Mouse (Mus musculus) C2C12 (cell line): Measurements from ENCODE around the gene Gfod1. TPM values are rescaled to one million over a fixed set of nuclear protein-coding genes. Genes with fewer than 3 reads are reported as not detected.

Experiments
- H3K27me3 ChIP-seq: one replicate; pipeline ENCODE4 v1.6.1; 2011; ENCODE audit not compliant: control insufficient read depth, insufficient read depth, insufficient read length
- H3K36me3 ChIP-seq: one replicate; pipeline ENCODE4 v1.6.1; 2011; ENCODE audit not compliant: control insufficient read depth, insufficient read depth
- H3K4me3 ChIP-seq: one replicate; pipeline ENCODE4 v1.5.1; 2011; ENCODE audit warnings: mild to moderate bottlenecking, control low read depth; ENCODE audit not compliant: poor library complexity, insufficient read depth, severe bottlenecking
- H3K79me2 ChIP-seq: one replicate; pipeline ENCODE4 v1.6.1; 2011; ENCODE audit not compliant: control insufficient read depth, insufficient read depth
- H3K79me3 ChIP-seq: one replicate; pipeline ENCODE4 v1.6.1; 2011; ENCODE audit warnings: low read depth, control low read depth
- H3ac ChIP-seq: one replicate; pipeline ENCODE3; 2011; ENCODE audit warnings: low read depth; ENCODE audit not compliant: control insufficient read depth, insufficient read length
- CEBPB ChIP-seq: IDR thresholded peaks from one replicate; pipeline ENCODE4 v1.6.1; 2011; ENCODE audit warnings: low read depth, mild to moderate bottlenecking, control low read depth, moderate library complexity
- CTCF ChIP-seq: IDR thresholded peaks from one replicate; pipeline ENCODE4 v1.5.1; 2011; ENCODE audit not compliant: control insufficient read depth, insufficient read depth, insufficient read length
- FOSL1 ChIP-seq: IDR thresholded peaks from one replicate; pipeline ENCODE4 v1.8.0; 2011; ENCODE audit warnings: mild to moderate bottlenecking, low read length; ENCODE audit not compliant: poor library complexity, insufficient read depth, severe bottlenecking
- MAX ChIP-seq: IDR thresholded peaks from one replicate; pipeline ENCODE4 v1.6.1; 2011; ENCODE audit warnings: mild to moderate bottlenecking, control low read depth
- MYOD1 ChIP-seq: IDR thresholded peaks from one replicate; pipeline ENCODE4 v1.6.1; 2011; ENCODE audit warnings: low read depth; ENCODE audit not compliant: control insufficient read depth, insufficient read length
- MYOG ChIP-seq: IDR thresholded peaks from one replicate; pipeline ENCODE4 v1.6.1; 2011; ENCODE audit not compliant: control insufficient read depth, insufficient read length; ENCODE audit errors: extremely low read depth
- USF1 ChIP-seq: IDR thresholded peaks from one replicate; pipeline ENCODE4 v1.6.1; 2011; ENCODE audit warnings: low read depth, mild to moderate bottlenecking, control low read depth, moderate library complexity
- polyA plus RNA-seq: library from polyadenylated mRNA; unstranded; fragments of >200 nt; fragmentation: generic; extraction: Trizol; gene quantifications from one replicate; pipeline ENCODE4 v1.2.1, GENCODE M21; 2012; ENCODE audit warnings: missing spikeins

Gene Gfod1
- polyA plus RNA-seq, 1 experiment: 10.3 TPM

GRCm38 (mm10) chr13:43246876-43247275 lies 57.1 kb downstream of the Gfod1 start:
- H3ac ChIP-seq: no peak overlapping the region
- H3K4me3 ChIP-seq: no peak overlapping the region
- TF ChIP-seq CEBPB (no peak), MYOD1 (no peak), CTCF (no peak), MAX (no peak), FOSL1 (no peak), USF1 (no peak), MYOG (no peak)
- peaks cover 13% of the 10 kb centered on the region for H3K79me3 ChIP-seq
- H3K27me3 ChIP-seq: no peaks in the 10 kb centered on the region
- peaks cover 52% of the 10 kb centered on the region for H3K79me2 ChIP-seq
- H3K36me3 ChIP-seq: peaks cover 12% of the 10 kb centered on the region

- no peak overlapping the region for H3ac ChIP-seq
- H3K36me3 ChIP-seq: peaks cover 12% of the 10 kb centered on the region
- peaks cover 8% of the 10 kb centered on the region for H3K79me3 ChIP-seq
- no peak overlapping the region for H3K4me3 ChIP-seq
- H3K79me2 ChIP-seq: peaks cover 53% of the 10 kb centered on the region
- no peaks in the 10 kb centered on the region for H3K27me3 ChIP-seq
- no peak for TF ChIP-seq MYOD1
- no peak for TF ChIP-seq FOSL1
- no peak for TF ChIP-seq MAX
These were observed 60.2 kb downstream of the Gfod1 start for GRCm38 (mm10) chr13:43243793-43244192.

GRCm38 (mm10) chr13:43243240-43243639 lies 60.7 kb downstream of the Gfod1 start:
- TF ChIP-seq CTCF (no peak), FOSL1 (no peak), USF1 (no peak), MYOG (no peak)
- H3ac ChIP-seq: no peak overlapping the region
- peaks cover 8% of the 10 kb centered on the region for H3K79me3 ChIP-seq
- H3K4me3 ChIP-seq: no peak overlapping the region
- H3K27me3 ChIP-seq: no peaks in the 10 kb centered on the region
- H3K79me2 ChIP-seq: peaks cover 58% of the 10 kb centered on the region
- peaks cover 12% of the 10 kb centered on the region for H3K36me3 ChIP-seq

GRCm38 (mm10) chr13:43241750-43242149 lies 62.2 kb downstream of the Gfod1 start:
- TF ChIP-seq MYOG: no peak
- TF ChIP-seq USF1: no peak
- no peak for TF ChIP-seq CTCF
- no peak for TF ChIP-seq FOSL1
- TF ChIP-seq MYOD1: no peak
- no peak for TF ChIP-seq CEBPB
- no peak for TF ChIP-seq MAX
- H3K36me3 ChIP-seq: peaks cover 12% of the 10 kb centered on the region

GRCm38 (mm10) chr13:43241069-43241468 lies 62.9 kb downstream of the Gfod1 start:
- Histone ChIP-seq H3ac (no peak overlapping the region), H3K79me2 (peaks cover 65% of the 10 kb centered on the region), H3K79me3 (peaks cover 13% of the 10 kb centered on the region), H3K4me3 (no peak overlapping the region), H3K36me3 (peaks cover 8% of the 10 kb centered on the region), H3K27me3 (no peaks in the 10 kb centered on the region)
- TF ChIP-seq MYOG: no peak
- TF ChIP-seq CTCF: no peak
- no peak for TF ChIP-seq CEBPB
- no peak for TF ChIP-seq USF1
- TF ChIP-seq MAX: no peak
- TF ChIP-seq FOSL1: no peak
- TF ChIP-seq MYOD1: no peak

More at GRCm38 (mm10) chr13:43241750-43242149, 62.2 kb downstream of the Gfod1 start:
- Histone ChIP-seq H3K27me3 (no peaks in the 10 kb centered on the region), H3K4me3 (no peak overlapping the region), H3K79me3 (peaks cover 13% of the 10 kb centered on the region), H3K79me2 (peaks cover 61% of the 10 kb centered on the region), H3ac (no peak overlapping the region)

- H3K36me3 ChIP-seq: peaks cover 1% of the 10 kb centered on the region
- H3K79me2 ChIP-seq: peaks cover 64% of the 10 kb centered on the region
- H3K4me3 ChIP-seq: no peak overlapping the region
- H3K79me3 ChIP-seq: peaks cover 13% of the 10 kb centered on the region
- H3K27me3 ChIP-seq: no peaks in the 10 kb centered on the region
- no peak overlapping the region for H3ac ChIP-seq
- TF ChIP-seq FOSL1 (peak; percentile 23), MYOD1 (no peak), CEBPB (peak; percentile 74), USF1 (no peak), MAX (peak; percentile 38), CTCF (no peak), MYOG (no peak)
These were observed 64.2 kb downstream of the Gfod1 start for GRCm38 (mm10) chr13:43239790-43240216.
